Mouse (Mus musculus) frontal cortex, postnatal 25 days (tissue): ENCODE measurements around the gene Rfx5.
"Not testable (repeated sequence)": the region's sequence is repeated elsewhere in the genome, so short reads cannot be mapped to it uniquely, and the experiment has no call there.

Source experiments
- DNase-seq, 2 experiments: peaks; one replicate each; pipeline ENCODE4 v3.0.0; 2022; ENCODE audit warnings: low spot score in 2 of 2

Gene Rfx5

DNA sequence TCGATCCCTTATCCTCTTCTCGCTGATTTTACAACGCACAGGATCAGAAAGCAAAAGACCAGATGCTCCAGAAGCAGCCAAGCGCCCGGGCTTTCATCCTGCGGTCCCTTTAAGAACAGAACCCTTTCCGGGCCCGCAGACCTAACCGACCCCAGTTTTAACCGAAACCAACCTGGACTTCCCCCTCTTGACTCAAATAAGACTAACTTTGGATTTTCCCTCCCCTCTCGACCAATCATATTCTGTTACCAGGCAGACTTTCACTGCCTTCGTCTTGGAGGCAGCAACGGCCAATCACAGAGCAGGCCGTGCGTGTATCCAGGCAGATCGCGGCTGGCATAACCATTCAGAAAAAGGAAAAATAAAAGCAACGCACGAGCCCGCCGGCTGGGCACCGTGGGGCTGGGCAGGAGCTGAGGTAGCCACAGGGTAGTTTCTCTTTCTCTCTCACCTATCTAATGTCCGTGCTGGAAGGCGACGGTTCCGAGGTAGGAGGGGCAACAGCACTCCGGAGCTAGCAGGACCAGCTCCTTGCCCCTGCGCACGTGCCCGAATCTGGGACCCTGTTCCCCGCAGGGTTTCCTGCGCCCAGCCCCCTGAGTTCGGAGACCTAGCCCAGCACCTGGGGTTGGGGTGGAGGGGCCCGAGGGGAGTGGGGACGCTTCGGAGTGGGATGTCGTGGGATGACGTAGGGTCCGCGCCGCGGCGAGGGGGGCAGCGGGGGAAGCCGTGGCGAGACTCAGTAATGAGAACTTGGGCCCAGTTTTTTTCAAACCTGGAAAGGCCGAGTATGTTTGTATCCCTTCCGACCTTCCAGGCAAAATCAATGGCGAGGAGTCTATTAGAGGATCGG, at the start of gene Rfx5:
Gene Rfx5 (plus strand): TSS at position 312 of the 853 bp plus-strand sequence.
- DNase-seq = peak; percentile 77 to 89

DNA sequence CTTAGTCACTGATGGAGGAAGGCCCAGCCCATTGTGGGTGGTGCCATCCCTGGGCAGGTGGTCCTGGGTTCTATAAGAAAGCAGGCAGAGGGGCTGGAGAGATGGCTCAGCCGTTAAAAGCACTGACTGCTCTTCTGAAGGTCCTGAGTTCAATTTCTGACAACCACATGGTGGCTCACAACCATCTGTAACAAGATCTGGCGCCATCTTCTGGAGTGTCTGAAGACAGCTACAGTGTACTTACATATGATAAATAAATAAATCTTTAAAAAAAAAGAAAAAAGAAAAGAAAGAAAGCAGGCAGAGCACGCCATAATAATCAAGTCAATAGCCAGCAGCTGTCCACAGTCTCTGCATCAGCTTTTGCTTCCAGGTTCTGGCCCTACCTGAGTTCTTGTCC, 49.1 kb upstream of the Rfx5 start:
- DNase-seq = not testable (repeated sequence)

DNA sequence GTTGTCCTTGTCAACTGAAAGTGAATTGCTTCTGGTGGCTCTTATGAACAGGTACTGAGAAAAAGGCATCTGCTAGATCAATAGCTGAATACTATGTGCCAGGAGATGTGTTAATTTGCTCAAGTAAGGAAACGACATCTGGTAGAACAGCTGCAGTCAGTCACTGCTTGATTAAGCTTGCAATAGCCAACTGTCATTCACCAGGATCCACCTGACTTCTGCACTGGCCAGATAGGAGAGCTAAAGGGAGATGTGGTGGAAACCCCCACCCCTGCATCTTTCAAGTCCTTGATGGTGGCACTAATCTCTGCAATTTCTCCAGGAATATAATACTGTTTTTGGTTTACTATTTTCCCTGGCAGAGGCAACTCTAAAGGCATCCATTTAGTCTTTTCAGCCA, 47.4 kb upstream of the Rfx5 start:
- DNase-seq = no peak

- no peak for DNase-seq
Measured at GRCm38 (mm10) chr3:94911050-94911693, 42.7 kb upstream of the Rfx5 start.

DNA sequence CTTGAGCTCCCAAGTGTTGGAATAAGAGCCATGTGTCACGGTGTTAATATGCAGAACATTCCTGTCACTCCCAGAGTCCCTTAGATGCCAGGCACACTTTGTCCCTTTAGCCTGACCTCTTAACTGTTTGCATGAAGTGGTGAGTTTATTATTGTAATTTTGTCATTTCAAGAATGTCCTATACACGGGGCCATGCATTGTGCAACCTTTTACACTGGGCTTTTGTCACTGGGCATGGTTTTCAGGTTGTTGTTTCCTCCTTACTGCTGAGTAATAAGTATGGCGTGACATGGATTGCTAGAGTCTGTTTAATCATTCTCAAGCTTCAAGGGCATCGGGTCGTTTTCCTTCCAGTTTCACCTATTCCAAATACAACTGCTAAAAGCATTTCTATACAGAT, 40.1 kb upstream of the Rfx5 start:
- no peak for DNase-seq

DNA sequence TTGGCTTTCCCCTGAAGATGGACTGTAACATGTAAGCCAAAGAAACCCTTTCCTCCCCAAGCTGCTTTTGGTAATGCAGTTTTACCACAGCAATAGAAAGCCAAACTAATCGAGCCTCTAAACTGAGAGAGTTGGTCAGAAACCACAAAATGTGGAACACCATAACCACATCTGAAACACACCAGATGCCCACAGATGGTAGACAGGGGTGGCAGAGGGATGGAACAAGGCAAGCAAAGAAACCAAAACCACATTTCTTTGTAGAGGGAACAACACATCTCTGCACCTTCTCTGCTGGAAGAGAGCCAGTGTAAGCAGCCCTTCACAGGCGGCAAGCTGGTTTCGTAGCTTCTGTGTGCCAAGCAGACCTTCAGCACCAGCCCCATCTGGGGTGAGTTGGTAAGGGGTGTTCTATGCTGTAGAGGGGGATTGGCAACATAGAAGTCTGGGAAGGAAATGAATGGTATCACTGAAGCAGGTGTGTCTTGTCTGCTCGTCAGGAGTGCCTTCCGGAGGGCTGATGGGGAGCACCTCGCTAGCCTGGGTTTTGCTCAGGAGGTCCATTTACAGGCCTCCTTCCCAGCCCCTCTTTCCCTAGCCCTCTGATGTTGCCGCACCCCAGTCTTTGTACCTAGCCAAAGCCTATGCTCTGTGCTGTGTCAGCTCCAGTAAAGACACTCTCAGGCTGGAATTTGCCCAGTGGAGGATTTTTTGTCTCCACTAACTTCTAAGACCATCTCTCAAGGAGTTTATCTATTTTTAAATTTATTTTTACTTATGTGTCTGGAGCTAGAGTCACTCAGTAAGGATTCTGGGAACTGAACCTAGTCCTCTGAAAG, 37.8 kb upstream of the Rfx5 start:
- DNase-seq = no peak

GRCm38 (mm10) chr3:94917816-94918361, 36.0 kb upstream of the Rfx5 start:
- DNase-seq = peak in 1 of 2 experiments; percentile 19

DNA sequence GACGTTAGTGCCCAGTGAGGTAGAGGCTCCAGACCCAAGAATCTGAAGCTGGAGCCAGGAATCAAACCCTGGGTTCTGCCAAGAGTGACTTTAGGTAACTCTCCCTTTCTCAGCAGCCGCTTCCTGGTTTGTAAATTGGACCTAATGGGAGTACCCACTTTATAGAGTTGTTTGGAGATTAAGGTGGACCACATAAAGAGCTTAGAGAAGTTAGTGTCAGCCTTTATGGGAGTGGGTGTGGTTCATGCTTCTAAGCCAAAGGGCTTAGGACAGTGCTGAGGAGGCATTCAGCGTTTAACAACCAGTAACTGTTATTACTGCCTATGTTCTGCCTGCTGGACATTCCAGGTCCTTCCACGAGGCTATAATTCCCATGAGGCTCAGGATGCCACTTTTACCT, 35.0 kb upstream of the Rfx5 start:
- no peak for DNase-seq

DNA sequence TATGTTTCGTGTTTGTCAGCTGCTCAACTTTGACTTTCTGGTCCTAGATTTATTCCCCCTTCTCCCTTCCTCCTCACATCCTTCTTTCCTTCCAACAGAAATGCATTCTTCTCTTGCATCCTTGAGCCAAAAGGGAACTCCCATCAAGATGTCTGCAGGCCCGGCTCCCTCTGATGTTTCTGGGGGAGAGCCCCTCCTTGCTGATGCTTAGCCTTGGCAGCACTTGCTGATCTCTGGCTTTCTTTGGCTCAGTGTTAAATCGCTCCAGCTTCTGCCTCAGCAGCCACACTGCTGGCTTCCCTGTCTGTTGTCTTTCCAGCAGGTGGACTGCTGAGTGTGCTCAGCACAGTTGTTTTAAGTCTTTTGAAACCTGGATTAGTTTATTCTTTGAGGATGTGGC, 32.8 kb upstream of the Rfx5 start:
- no peak for DNase-seq

DNA sequence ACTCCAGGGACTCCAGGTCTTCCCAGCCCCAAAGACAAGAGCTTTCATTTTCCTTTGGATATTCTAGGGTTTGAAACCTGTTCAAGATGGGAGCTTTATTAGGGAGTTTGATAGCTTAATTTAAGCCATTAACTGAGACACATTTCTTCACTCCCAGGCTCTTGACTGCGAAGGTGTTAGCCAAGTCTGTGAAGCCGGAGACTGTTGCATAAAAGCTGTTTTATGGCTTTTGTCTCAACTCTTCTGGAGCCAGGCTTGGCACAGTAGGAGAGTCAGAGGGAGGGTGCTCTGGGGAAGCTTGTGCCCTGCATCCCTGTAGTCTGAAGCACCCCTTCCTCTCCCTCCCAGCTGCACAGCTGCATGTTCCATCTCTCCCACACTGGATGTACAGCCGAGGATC, 31.5 kb upstream of the Rfx5 start:
- no peak for DNase-seq

- no peak for DNase-seq
Measured at GRCm38 (mm10) chr3:94924688-94925087, 29.2 kb upstream of the Rfx5 start.

DNA sequence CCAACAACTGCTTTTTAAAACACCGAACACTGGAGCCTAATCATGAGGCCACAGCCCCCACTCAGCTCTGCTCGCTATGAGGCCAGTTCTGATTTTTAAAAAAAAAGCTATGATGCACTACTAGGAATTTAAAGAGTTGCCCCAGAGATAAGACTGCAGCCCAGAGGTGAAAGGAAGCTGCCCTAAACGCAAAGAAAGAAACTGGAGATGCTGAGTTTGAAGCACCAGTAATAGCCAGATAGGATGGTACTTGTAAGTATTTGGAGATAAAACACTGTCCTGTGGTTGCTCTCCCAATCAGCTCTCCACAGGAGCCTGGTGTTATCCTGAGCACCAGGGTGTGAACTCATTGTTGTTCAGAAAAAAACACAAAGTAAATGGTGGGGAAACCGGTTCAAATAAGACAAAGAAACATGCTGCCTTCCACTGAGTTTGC, 27.6 kb upstream of the Rfx5 start:
- not testable (repeated sequence) for DNase-seq

DNA sequence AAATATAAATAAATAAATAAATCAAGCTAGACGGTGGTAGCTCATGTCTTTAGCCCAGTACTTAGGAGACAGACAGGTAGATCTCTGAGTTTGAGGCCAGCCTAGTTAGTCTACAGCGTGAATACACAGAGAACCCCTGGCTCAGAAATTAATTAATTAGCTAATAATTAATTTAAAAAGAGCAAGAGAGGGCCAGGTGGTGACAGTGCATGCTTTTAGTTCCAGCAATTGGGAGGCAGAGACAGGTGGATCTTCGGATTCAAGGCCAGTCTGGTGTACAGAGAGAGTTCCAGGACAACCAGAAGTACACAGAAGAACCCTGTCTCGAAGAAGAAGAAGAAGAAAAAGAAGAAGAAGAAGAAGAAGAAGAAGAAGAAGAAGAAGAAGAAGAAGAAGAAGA, 24.9 kb upstream of the Rfx5 start:
- DNase-seq = not testable (repeated sequence)

GRCm38 (mm10) chr3:94930386-94931266, 23.2 kb upstream of the Rfx5 start:
- DNase-seq = not testable (repeated sequence)

DNA sequence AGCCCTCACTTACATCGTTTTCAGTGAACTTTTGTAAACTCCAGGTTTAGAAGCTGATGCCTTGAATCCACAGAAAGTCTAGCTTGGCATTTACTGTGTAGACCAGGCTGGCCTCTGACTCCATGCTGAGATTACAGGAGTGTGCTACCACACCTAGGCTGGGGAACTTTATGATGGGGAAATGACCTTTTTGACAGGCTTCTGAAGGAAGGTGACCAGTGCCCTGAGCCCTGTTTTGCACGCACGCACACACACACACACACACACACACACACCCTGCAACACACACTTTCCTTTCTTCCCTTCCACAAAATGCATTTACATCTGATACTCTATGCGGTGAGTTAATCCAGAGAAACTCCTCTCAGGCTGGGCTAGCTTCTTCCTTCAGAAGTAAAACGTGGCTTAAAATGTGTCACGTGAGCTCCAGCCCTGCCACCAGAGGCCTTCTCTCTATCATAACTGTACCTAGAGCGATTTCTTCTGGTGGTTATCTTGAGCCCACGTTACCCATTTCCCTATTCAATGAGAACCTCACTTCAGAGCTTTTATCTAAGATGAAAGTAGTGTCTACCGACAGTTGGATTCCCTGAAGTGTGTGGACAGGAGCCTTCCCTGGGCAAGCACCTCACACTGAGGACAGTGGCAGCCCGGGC, 22.3 kb upstream of the Rfx5 start:
- not testable (repeated sequence) for DNase-seq

- DNase-seq = not testable (repeated sequence)
Measured at GRCm38 (mm10) chr3:94932279-94932678, 21.6 kb upstream of the Rfx5 start.

DNA sequence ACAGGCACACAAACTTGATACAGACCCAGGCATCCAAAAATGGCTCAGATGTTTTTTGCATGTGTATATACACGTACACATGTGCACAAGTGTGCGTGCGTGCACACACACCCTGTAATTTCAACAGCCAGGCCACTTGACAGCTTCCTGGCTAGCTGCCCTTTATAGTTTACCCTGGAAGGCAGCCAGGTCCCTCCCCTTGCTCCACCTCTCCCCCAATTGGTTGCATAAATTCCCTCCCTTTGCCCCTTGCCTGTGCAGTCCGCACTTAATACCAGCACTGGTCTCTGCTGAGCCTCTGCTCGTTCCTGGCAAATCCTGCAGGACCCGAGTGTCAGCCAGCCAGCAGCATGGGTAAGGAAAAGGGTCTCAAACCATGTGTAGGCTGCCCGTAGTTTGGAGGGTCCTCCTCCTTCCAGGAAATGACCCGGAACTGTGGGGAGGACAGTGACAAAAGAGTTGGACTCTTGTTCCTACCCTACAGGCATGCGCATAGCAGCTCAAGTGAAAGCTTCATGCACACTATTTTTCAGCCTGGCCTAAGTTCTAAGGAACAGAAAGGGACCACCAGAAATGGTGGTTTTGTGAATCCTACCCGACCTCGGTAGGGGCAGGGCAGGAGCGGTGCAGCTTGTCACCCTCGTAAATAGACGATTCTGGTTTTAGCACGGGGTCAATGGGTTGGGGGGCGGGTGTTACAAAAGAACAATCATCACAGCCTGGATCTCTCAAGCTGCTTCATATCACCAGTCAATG, 20.9 kb upstream of the Rfx5 start, which contains the start of gene Selenbp1:
Gene Selenbp1 (plus strand): TSS at position 248 of the 756 bp plus-strand sequence.
- DNase-seq = peak; percentile 22 to 30

DNA sequence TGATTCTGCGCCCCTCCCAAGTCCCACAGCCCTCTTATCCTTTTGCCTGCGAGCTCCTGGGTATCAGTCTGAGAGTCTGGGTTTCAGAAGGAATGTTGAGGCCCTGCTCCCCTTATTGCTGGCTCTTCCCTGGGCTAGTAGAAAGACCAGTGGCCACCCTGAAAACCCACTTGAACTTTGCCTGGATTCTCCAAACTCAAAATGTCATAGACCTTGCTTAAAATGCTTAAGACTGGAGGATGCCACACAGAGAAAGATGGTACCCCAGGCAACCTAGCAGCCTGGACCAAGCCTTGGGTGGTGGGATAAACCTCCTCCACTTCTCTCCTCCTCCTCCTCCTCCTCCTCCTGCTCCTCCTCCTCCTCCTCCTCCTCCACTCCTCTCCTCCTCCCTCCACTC, 20.3 kb upstream of the Rfx5 start:
- DNase-seq = not testable (repeated sequence)

- DNase-seq = not testable (repeated sequence)
Measured at GRCm38 (mm10) chr3:94934564-94934963, 19.3 kb upstream of the Rfx5 start.
